Mouse (Mus musculus): ENCODE data around the gene Stox2. TPM values are rescaled to one million over a fixed set of nuclear protein-coding genes. Genes with fewer than 3 reads are reported as not detected.

Stox2 gene
- polyA plus RNA-seq, 1 experiment from 2014 or later: 0.54 TPM

DNA sequence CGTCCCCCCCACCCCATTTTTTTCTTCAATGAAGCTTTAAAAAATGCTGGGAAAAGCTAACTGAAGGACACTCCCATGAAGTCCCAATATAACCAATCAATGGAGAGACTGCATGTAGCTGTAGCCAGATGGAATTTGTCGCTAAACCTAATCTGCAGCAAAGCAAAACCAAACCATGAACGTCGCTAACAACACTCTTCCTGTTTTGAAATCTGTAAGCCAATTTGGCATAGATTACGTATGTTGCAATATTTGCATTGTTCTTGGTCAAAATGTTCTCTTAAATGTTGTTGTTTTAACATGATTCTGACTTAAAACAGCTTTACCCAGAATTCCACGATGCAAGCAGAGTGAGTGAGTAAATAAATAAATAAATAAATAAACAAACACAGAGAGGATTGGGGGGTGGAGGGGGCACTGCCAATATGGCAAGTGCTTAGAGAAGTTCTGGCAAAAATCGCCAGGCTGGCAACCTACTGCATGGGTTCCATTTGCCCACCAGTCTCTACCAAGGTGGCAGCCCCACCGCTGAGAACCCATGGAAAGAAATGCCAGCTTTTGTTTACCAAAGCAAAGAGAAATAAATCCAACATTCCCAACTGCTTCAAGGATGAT lies 203.0 kb downstream of the Stox2 start:
- peaks cover 5% of the 10 kb centered on the region; the same call in 1 of the 2 replicates for H3K4me1 ChIP-seq (ENCODE audit: insufficient read depth)

DNA sequence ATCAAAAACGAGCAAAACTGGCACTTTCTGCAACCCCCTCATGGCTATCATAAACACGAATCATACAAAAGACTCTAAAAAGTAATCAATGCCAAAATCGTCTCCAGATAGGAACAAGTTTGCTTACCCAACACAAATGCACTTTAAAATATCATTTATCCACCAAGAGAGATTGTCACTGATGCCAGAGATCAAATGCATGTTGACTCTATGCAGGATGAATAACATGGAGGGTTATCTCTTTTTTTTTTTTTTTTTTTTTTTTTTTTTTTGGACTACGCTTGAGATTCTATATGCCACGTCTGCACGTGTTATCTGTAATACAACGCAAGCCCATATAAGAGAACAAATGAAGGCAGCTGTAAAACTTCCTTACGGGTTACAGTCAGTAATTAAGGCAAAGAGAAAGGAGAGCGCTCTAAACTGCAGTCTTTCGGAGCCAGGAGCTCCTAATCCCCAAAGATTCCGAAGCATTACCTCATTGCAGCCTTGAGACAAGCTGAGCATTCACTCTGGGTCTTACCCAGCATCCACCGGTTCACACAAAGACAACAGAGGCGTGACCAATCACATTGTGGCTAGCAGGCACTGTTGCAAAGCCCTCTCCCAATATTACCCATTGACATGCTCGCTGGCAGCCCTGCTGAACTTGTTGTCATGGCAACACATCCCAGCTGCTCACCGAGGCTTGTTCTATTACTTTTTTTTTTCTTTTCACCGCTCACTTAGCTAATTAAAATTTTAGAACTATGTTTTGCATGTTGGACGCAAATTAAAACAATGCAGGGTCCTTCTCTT lies 203.8 kb downstream of the Stox2 start:
- 37% methylated on average over 17 of the region's 17 CpGs for WGBS (ENCODE audit: insufficient replicate concordance)
- H3K36me3 ChIP-seq (replicated peaks; ENCODE audit: insufficient read depth, low read length): no peaks in the 10 kb centered on the region
- no peak overlapping the region for H3K9ac ChIP-seq (replicated peaks)
- H3K27ac ChIP-seq (ENCODE audit: low read depth): 0 out of 2 replicates have a peak overlapping the region, but pooled peaks have one; percentile 34
- H3K4me2 ChIP-seq (ENCODE audit: low read depth, low read length): peak overlapping the region; percentile 65
- H3K4me1 ChIP-seq (ENCODE audit: insufficient read depth): peaks cover 5% of the 10 kb centered on the region; the same call in 1 of the 2 replicates
- H3K4me3 ChIP-seq (ENCODE audit: low read depth, low read length): peak overlapping the region; percentile 29; the same call in 1 of the 2 replicates
- no peaks in the 10 kb centered on the region for H3K27me3 ChIP-seq (ENCODE audit: insufficient read depth, low read length)
- ATAC-seq (peak; percentile 89), DNase-seq (peak; percentile 42)
- H3K9me3 ChIP-seq (ENCODE audit: low read length): no peaks in the 10 kb centered on the region
- TF ChIP-seq EP300 (IDR thresholded peaks at IDR 0.05; ENCODE audit: low read depth): no peak
- TF ChIP-seq CTCF (IDR thresholded peaks at IDR 0.05; ENCODE audit: low read depth): no peak

More for the DNA sequence above, 203.0 kb downstream of the Stox2 start:
- Histone ChIP-seq H3K36me3 (replicated peaks; ENCODE audit: insufficient read depth, low read length) (no peaks in the 10 kb centered on the region), H3K4me3 (ENCODE audit: low read depth, low read length) (peak overlapping the region; percentile 29; the same call in 1 of the 2 replicates), H3K4me2 (ENCODE audit: low read depth, low read length) (peak overlapping the region; percentile 65), H3K9me3 (ENCODE audit: low read length) (no peaks in the 10 kb centered on the region), H3K27ac (ENCODE audit: low read depth) (peak overlapping the region; percentile 51), H3K27me3 (ENCODE audit: insufficient read depth, low read length) (no peaks in the 10 kb centered on the region), H3K9ac (replicated peaks) (no peak overlapping the region)
- DNase-seq: no peak
- TF ChIP-seq EP300 (IDR thresholded peaks at IDR 0.05; ENCODE audit: low read depth) (peak; percentile 47; the same call in 1 of the 2 replicates), CTCF (IDR thresholded peaks at IDR 0.05; ENCODE audit: low read depth) (no peak)
- 33% methylated on average over 8 of the region's 8 CpGs for WGBS (ENCODE audit: insufficient replicate concordance)
- ATAC-seq: peak; percentile 93

DNA sequence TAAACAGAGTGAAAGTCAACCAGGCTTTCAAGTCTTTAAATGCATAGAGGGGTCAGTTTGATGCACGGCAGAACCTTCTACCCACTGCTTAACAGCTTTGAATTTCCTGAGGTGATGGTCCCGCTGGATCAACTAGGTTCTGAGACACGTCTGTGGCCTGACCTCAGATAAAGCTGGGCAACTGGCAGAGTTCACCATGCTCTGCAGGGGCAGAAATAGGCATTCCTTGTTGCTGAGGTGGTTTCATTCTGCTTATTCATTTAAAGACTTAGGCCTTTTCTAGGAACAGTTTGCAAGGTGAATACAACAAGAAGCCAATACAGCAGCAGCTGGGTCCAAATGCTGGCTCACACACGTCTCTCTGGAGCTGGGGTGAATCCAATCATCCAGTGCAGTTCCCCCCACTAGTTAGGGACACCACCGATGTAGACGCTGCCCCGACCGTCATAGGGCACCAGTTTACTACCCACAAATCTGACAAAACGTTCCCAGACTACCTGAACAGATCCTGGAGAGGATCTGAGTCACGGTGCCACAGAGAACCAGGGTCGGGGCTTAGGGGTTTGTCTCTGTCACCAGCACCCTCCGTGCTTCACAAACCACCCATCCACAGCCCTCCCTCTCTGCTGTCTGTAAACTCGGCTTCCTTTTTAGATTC lies 204.6 kb downstream of the Stox2 start:
- TF ChIP-seq CTCF (IDR thresholded peaks at IDR 0.05; ENCODE audit: low read depth): no peak
- TF ChIP-seq EP300 (IDR thresholded peaks at IDR 0.05; ENCODE audit: low read depth): no peak
- H3K27me3 ChIP-seq (ENCODE audit: insufficient read depth, low read length): no peaks in the 10 kb centered on the region
- DNase-seq (no peak), ATAC-seq (no peak)
- no peak overlapping the region for H3K4me3 ChIP-seq (ENCODE audit: low read depth, low read length)
- peaks cover 5% of the 10 kb centered on the region; the same call in 1 of the 2 replicates for H3K4me1 ChIP-seq (ENCODE audit: insufficient read depth)
- WGBS (ENCODE audit: insufficient replicate concordance): 79% methylated on average over 13 of the region's 13 CpGs
- no peaks in the 10 kb centered on the region for H3K9me3 ChIP-seq (ENCODE audit: low read length)
- no peak overlapping the region for H3K27ac ChIP-seq (ENCODE audit: low read depth)
- no peak overlapping the region for H3K4me2 ChIP-seq (ENCODE audit: low read depth, low read length)
- H3K36me3 ChIP-seq (replicated peaks; ENCODE audit: insufficient read depth, low read length): no peaks in the 10 kb centered on the region
- H3K9ac ChIP-seq (replicated peaks): no peak overlapping the region

DNA sequence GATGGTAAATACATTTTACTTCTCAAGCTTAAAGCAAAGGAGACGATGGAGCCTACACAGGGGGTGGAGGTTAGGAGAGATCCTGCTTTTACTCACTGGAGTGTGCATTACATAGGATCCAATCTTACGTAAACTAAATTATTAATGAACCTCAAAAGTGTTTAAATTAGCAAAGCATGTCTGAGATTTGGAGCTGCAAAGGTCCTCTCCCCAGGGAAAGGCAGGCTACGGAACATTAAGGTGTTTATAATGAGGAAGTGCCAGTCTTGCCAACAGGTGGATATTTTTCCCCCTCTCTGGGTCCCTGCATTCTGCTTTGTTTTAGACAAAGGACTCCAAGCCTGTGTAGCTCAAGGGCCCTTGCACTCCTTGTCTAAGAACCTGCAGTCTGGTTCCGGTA lies 205.3 kb downstream of the Stox2 start:
- no peaks in the 10 kb centered on the region for H3K27me3 ChIP-seq (ENCODE audit: insufficient read depth, low read length)
- no peak overlapping the region for H3K9ac ChIP-seq (replicated peaks)
- ATAC-seq (no peak), DNase-seq (no peak)
- TF ChIP-seq EP300 (IDR thresholded peaks at IDR 0.05; ENCODE audit: low read depth): no peak
- TF ChIP-seq CTCF (IDR thresholded peaks at IDR 0.05; ENCODE audit: low read depth): no peak
- no peaks in the 10 kb centered on the region for H3K9me3 ChIP-seq (ENCODE audit: low read length)
- no peak overlapping the region for H3K4me2 ChIP-seq (ENCODE audit: low read depth, low read length)
- peaks cover 5% of the 10 kb centered on the region; the same call in 1 of the 2 replicates for H3K4me1 ChIP-seq (ENCODE audit: insufficient read depth)
- H3K4me3 ChIP-seq (ENCODE audit: low read depth, low read length): no peak overlapping the region
- H3K27ac ChIP-seq (ENCODE audit: low read depth): no peak overlapping the region
- H3K36me3 ChIP-seq (replicated peaks; ENCODE audit: insufficient read depth, low read length): no peaks in the 10 kb centered on the region
- 80% methylated on average over 4 of the region's 4 CpGs for WGBS (ENCODE audit: insufficient replicate concordance)

DNA sequence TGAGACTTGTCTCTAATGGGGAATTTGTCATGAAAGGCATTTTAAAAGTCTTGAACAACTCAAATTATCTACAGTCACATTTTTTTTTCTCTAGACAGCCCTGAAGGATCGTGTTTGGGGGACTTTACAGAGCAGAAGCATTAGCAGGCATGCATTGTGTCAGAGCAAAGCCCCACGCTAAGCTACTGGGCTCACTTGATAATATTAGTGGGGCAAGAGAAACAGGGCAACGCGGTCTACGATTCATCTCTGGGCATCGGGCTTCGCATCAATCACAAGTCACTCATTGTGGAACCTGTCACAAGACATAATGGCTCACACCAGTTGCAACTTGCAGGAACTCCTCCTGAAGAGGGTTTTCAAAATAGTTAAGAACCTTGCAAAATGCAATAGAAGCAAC lies 205.9 kb downstream of the Stox2 start:
- Histone ChIP-seq H3K9ac (replicated peaks) (no peak overlapping the region), H3K27me3 (ENCODE audit: insufficient read depth, low read length) (no peaks in the 10 kb centered on the region), H3K27ac (ENCODE audit: low read depth) (no peak overlapping the region), H3K4me1 (ENCODE audit: insufficient read depth) (peaks cover 5% of the 10 kb centered on the region; the same call in 1 of the 2 replicates), H3K9me3 (ENCODE audit: low read length) (no peaks in the 10 kb centered on the region), H3K4me2 (ENCODE audit: low read depth, low read length) (no peak overlapping the region), H3K36me3 (replicated peaks; ENCODE audit: insufficient read depth, low read length) (no peaks in the 10 kb centered on the region), H3K4me3 (ENCODE audit: low read depth, low read length) (no peak overlapping the region)
- DNase-seq: no peak
- TF ChIP-seq CTCF (IDR thresholded peaks at IDR 0.05; ENCODE audit: low read depth): no peak
- no peak for TF ChIP-seq EP300 (IDR thresholded peaks at IDR 0.05; ENCODE audit: low read depth)
- no peak for ATAC-seq
- 80% methylated on average over 7 of the region's 7 CpGs for WGBS (ENCODE audit: insufficient replicate concordance)

- Histone ChIP-seq H3K4me3 (ENCODE audit: low read depth, low read length) (no peak overlapping the region), H3K27me3 (ENCODE audit: insufficient read depth, low read length) (no peaks in the 10 kb centered on the region), H3K4me2 (ENCODE audit: low read depth, low read length) (no peak overlapping the region), H3K36me3 (replicated peaks; ENCODE audit: insufficient read depth, low read length) (no peaks in the 10 kb centered on the region), H3K9ac (replicated peaks) (no peak overlapping the region), H3K4me1 (ENCODE audit: insufficient read depth) (no peaks in the 10 kb centered on the region), H3K27ac (ENCODE audit: low read depth) (no peak overlapping the region), H3K9me3 (ENCODE audit: low read length) (no peaks in the 10 kb centered on the region)
- 75% methylated on average over 3 of the region's 3 CpGs for WGBS (ENCODE audit: insufficient replicate concordance)
- no peak for ATAC-seq
- no peak for TF ChIP-seq EP300 (IDR thresholded peaks at IDR 0.05; ENCODE audit: low read depth)
- no peak for TF ChIP-seq CTCF (IDR thresholded peaks at IDR 0.05; ENCODE audit: low read depth)
- DNase-seq: no peak
These were observed 214.1 kb downstream of the Stox2 start for GRCm38 (mm10) chr8:47232081-47232480.

Measured in liver, postnatal 0 days (tissue).